Mouse (Mus musculus): ENCODE measurements at regions not wholly inside any gene's neighbourhood (a gene's known extent, or its start where the extent isn't known, plus 50 kb on each side); places are given as distances from the start of the nearest gene placed in this dataset.

DNA sequence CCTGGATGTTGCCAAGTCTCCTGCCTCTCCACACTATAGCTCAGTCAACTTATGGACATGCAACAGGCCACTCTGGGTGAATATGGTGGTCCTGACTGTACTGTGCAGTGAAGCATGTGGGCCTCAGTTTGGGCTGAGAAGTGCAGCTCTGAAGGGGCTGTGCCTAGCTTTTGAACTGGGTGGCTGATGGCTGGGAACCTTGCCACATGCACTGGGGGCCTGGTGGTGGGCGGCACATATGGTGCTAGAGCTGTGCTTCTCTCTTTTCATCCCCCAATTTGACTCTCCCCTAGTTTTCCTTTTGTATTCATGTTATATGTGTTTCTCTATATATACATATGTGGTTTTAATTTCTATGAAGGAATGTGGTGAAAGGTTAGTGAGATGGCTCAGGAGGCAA lies 2144.2 kb upstream of the Lrrc6 start:
- no peak for DNase-seq (ENCODE audit: low spot score in 2 of 2)

DNA sequence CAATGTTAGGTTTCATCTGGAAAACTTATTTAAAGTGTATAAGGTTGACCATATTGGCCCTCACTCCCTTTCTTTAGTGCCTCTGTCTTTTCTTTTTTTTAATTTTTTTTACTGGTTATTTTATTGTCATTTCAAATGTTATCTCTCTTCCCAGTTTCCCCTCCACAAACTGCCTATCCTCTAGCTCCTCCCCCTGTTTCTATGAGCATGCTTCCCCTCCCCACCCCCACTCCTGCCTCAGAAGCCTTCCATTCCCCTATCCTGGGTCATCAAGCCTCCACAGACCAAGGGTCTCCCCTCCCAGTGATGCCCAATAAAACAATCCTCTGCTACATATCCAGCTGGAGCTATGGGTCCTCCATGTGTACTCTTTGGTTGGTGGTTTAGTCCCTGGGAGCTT lies 2134.9 kb upstream of the Lrrc6 start:
- DNase-seq (ENCODE audit: low spot score in 2 of 2) = no peak

DNA sequence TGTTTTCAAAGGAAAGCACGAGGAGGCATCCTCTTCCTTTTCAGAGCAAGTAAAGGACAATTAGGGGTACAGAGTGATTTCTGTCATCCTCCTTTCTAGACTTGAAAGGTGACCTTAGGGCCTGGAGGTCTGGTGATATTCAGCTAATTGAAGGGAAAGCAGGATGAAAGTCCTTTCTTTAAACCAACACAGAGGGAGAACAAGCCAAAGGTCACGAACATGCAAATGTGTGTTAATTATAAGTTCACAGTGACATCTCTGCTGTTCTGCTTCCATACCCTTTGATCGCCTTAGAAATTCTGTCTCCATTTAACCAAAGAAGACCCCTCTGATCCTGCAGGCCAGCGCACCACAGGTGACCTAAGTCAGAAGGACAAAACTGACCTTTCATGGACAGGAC lies 2126.3 kb upstream of the Lrrc6 start:
- no peak for DNase-seq (ENCODE audit: low spot score in 2 of 2)

DNA sequence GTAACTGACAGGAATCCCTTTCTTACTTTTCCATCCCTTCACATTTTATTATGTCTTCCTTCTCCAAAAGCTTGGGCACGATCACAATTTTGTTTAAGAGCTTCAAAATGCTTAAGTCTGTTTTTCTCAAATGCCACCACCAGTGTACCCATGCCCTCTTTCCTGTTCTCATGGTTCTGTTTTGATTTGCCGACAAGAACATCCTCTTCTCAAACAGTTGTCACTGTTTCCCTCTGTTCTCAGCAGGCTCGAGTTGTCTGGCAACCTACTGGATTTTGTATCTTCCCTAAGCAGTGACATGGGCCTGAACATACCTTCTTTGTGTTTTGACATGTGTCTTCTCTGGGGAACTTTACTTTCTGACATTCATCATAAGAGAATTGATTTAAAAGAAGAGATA lies 2124.1 kb upstream of the Lrrc6 start:
- DNase-seq (ENCODE audit: low spot score in 2 of 2) = no peak

- no peak for DNase-seq (ENCODE audit: low spot score in 2 of 2)
Measured at GRCm38 (mm10) chr15:68620417-68621214, 2119.9 kb upstream of the Lrrc6 start.

DNA sequence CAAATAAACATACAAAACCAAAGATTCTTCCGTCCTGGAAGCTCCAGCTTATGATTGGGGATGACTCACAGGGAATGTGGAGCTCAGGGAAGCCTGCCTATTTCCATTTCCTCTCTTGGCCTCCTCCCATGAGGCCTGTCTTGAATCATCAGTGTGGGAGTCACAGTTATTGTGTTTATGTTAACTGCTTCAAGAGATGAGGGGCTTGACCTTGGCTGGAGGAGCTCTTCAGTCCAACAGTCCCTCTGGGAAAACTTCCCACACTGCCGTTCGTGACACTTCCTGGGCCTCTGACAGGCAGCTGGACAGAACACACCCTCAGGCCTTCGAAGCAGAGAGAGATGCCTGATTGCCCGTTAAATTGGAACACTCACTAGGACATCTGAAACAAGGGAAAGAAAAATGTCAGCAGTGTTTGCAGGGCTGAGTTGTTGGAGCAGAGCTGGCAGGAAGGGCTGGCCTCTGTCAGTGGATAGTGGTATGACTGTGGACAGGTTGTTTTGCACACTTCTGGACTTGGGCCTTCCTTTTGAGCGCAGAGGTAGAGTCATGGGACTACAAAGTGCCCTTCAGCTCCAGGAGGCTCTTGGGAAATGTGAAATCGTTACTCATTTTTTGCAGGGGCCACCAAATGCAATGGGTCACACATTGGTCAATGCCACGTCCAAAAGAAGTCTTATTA lies 2105.5 kb upstream of the Lrrc6 start:
- DNase-seq (ENCODE audit: low spot score in 2 of 2) = no peak

DNA sequence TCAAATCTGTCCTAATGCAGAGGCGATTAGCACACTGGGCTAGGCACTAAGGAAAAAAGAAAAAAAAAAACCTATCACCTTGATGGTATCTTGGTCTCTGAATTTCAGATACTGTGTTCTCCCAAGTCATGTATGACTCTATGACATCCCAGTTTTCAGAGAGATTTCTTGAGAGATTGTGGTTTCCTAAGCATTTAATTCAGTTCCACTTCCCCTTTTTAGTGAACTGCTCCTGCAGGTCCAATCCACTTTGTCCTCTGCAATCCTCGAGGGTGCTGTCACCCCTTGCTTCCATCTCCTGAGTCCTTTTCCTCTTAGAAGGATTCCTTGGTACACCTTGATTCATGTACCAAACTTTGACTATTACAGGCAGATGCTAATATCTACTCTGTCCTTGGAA lies 2104.8 kb upstream of the Lrrc6 start:
- DNase-seq (ENCODE audit: low spot score in 2 of 2) = no peak

DNA sequence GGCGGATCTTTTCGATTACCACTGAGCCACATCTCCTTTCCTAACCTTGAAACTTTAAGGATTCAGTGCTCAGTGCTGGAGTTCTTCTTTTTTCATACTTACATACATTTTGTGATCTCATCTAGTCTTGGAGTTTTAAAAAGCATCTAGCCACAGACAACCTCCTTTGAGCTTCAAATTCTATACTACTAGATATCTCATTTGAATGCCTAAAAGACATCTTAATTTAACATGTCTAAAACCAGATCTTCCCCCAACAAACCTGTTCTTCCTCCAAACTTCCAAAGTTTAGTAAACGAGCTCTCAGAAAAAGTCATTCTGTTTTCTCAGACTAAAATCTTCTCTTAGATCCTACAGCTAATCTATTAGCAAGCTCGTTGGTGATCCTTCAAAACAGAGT lies 2081.5 kb upstream of the Lrrc6 start:
- no peak for DNase-seq (ENCODE audit: low spot score in 2 of 2)

- DNase-seq (ENCODE audit: low spot score in 2 of 2) = no peak
Measured at GRCm38 (mm10) chr15:68579486-68579885, 2078.8 kb upstream of the Lrrc6 start.

- DNase-seq (ENCODE audit: low spot score in 2 of 2) = no peak
Measured at GRCm38 (mm10) chr15:68560654-68561053, 2059.9 kb upstream of the Lrrc6 start.

DNA sequence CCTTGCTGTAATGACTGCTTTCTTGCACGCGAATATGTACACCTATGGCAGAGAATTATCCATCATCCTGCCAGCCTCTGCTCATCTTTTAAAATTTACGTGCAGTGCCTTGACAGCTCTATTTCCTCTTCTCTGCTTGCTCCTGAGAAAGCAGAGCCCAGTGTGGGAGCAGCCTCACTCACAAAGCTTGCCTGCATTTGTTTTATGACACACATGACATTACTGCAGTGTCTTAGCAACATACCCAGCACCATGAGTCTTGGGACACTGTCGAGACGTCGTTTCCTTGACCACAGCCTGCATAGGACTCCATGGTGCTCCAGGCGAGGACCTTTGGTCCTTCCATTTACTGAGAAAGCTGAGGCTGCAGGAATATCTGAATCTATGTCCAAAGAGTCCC lies 2055.4 kb upstream of the Lrrc6 start:
- no peak for DNase-seq (ENCODE audit: low spot score in 2 of 2)

DNA sequence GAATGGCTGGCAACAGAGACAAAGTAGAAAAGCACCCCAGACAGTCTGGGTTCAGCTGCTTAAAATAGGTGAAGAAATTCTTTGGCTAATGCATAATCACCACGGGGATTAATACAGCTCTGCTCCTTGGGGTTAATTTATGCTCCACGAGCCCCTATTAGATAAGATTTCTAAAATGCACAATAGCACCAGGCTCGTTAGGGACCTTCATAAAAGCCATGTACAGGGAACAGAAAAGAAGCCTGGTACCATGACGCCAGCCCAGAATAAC lies 2035.3 kb upstream of the Lrrc6 start:
- no peak for DNase-seq (ENCODE audit: low spot score in 2 of 2)

DNA sequence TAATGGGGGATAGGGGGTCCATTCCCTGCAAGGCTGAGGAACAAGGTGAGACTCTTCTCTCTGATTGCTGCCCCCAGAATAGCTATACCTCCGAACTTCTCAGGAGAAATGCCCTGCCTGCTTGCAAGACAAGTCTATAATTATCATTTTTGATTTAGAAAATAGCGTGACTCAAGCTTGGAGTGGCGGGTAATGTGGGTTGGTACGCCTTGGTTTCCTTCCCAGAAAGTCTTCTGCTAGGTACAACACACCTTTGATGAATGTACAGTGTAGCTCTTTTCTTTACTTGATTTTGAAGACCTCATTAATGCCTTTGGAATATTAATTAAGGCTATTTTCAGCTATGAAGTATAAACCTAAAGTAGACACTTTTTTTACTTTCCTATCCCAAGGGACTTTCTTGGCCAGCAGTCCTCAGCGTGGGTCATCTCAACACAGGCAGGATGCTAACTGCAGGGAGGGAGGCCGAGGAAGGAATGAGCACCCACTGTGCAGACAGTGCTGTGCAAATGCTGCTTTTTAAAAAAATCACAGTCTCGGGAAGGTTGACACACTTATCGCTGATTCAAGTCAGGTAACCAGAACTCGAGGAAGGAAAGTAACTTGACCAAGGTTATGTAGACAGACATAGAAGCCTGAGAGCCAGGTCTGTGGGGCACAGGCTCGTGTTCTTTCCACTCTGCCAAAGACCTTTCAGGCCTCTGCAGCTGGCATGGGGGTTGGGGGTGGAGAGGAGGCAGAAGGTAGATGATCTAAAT lies 2034.8 kb upstream of the Lrrc6 start:
- no peak for DNase-seq (ENCODE audit: low spot score in 2 of 2)

- no peak for DNase-seq (ENCODE audit: low spot score in 2 of 2)
Measured at GRCm38 (mm10) chr15:68520759-68521158, 2020.0 kb upstream of the Lrrc6 start.

- DNase-seq (ENCODE audit: low spot score in 2 of 2) = no peak
Measured at GRCm38 (mm10) chr15:68512431-68512830, 2011.7 kb upstream of the Lrrc6 start.

GRCm38 (mm10) chr15:68508190-68508589 lies 2007.5 kb upstream of the Lrrc6 start:
- no peak for DNase-seq (ENCODE audit: low spot score in 2 of 2)

DNA sequence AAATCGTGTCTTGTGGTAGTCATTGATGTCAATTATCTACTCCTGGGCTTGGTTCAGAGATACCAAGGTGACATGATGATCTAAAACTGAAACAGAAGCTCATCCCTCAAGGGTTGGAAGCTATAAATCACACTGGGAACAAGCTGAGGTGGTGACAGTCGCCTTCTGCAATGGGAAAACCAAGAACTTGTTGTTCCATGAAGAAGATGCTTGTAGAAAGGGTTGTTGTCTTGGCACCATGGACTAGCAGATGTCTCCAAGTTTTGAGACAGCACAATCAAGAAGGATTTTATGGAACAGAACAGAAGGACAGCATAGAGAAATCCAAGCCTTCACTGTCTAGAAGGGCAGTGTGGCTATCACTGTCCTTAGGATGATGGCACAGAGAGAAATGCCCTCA lies 2005.4 kb upstream of the Lrrc6 start:
- no peak for DNase-seq (ENCODE audit: low spot score in 2 of 2)

- no peak for DNase-seq (ENCODE audit: low spot score in 2 of 2)
Measured at GRCm38 (mm10) chr15:68496438-68496837, 1995.7 kb upstream of the Lrrc6 start.

DNA sequence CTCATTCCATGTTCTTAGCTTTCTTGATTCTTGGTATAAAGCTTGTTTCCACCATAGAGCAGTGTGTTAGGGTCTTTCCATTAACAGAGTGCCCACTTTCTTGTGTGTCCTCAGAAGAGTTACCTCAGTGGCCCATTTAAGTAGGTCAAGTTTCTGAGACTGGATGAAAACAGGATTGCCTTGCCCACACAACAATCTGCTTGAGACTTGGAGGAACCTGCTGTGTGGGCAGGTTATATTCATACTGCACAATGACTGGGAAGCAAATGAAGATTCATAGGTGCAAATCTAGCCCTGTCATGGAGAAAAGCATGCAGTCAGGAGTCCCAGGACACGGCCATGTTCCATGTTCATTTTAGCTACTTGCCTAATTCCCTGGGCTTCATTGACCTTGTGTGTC lies 1984.1 kb upstream of the Lrrc6 start:
- no peak for DNase-seq (ENCODE audit: low spot score in 2 of 2)

GRCm38 (mm10) chr15:68477745-68478144 lies 1977.0 kb upstream of the Lrrc6 start:
- DNase-seq (ENCODE audit: low spot score in 2 of 2) = no peak

- no peak for DNase-seq (ENCODE audit: low spot score in 2 of 2)
Measured at GRCm38 (mm10) chr15:68471928-68472327, 1971.2 kb upstream of the Lrrc6 start.

DNA sequence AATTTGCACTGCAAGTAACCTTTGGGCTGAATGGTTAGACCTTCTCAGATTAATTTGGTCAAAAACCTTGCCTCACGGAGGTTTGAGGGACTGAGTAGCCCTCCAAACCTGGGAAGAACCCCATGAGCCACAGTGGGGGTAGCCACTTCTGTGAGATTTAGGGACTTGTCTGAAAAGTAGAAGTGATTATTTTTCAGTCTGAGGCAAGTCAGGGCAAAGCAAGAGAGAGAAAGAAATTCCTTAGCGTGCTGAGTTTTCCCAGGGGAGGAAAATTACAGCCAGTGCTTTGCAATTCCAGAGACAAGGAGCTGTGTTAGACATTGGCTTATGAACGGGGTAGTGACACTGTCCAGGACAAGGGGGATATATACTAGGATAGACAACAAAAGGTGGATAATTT lies 1962.1 kb upstream of the Lrrc6 start:
- no peak for DNase-seq (ENCODE audit: low spot score in 2 of 2)

DNA sequence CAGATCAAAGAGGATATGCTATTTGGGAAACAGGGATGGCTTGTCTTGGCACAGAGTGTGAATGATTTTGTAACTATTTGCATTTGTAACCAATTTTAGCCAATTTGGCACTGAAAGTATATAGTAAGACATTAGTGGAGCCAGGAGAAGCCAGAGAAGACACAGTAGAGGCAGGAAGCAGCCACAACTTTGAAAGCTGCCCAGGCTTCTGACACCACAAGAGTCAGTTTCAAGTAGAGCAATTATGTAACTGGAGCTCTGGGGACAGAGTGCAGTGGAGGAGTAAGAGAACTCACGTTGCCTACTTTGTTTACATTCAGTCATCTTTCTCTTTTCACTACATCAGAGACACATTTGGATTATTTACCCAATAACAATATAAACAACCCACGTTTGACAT lies 1956.5 kb upstream of the Lrrc6 start:
- no peak for DNase-seq (ENCODE audit: low spot score in 2 of 2)
